Mouse (Mus musculus) lung, postnatal 36 days (tissue): ENCODE data around the gene St6galnac4.

Source experiments
- DNase-seq: peaks from one replicate; pipeline ENCODE4 v3.0.0; 2022; ENCODE audit warnings: mixed read lengths

St6galnac4 gene

GRCm38 (mm10) chr2:32586871-32587351, at the start of gene St6galnac4:
St6galnac4 (plus strand) TSS chr2:32587095.
- peak; percentile 96 for DNase-seq

GRCm38 (mm10) chr2:32537360-32537905, 49.5 kb upstream of the St6galnac4 start:
- peak; percentile 40 for DNase-seq

GRCm38 (mm10) chr2:32537941-32538340, 49.0 kb upstream of the St6galnac4 start:
- DNase-seq = no peak

- DNase-seq = peak; percentile 61
These were observed 48.4 kb upstream of the St6galnac4 start for GRCm38 (mm10) chr2:32538461-32538860.

GRCm38 (mm10) chr2:32539452-32539981, 47.4 kb upstream of the St6galnac4 start:
- no peak for DNase-seq

GRCm38 (mm10) chr2:32541333-32541908, 45.5 kb upstream of the St6galnac4 start:
- DNase-seq = no peak

- no peak for DNase-seq
These were observed 44.8 kb upstream of the St6galnac4 start for GRCm38 (mm10) chr2:32541986-32542573.

GRCm38 (mm10) chr2:32543031-32543449, 43.9 kb upstream of the St6galnac4 start:
- DNase-seq = no peak

- DNase-seq = no peak
These were observed 39.9 kb upstream of the St6galnac4 start for GRCm38 (mm10) chr2:32546951-32547350.

GRCm38 (mm10) chr2:32547380-32547779, 39.5 kb upstream of the St6galnac4 start:
- no peak for DNase-seq

- DNase-seq = peak; percentile 73
These were observed 38.7 kb upstream of the St6galnac4 start for GRCm38 (mm10) chr2:32547964-32548739.

- no peak for DNase-seq
These were observed 37.7 kb upstream of the St6galnac4 start for GRCm38 (mm10) chr2:32549171-32549570.

- DNase-seq = peak; percentile 37
These were observed 37.1 kb upstream of the St6galnac4 start for GRCm38 (mm10) chr2:32549764-32550163.

GRCm38 (mm10) chr2:32551236-32551635, 35.7 kb upstream of the St6galnac4 start:
- DNase-seq = no peak

- DNase-seq = no peak
These were observed 33.2 kb upstream of the St6galnac4 start for GRCm38 (mm10) chr2:32553592-32554148.

GRCm38 (mm10) chr2:32555484-32555883, 31.4 kb upstream of the St6galnac4 start:
- peak; percentile 68 for DNase-seq

GRCm38 (mm10) chr2:32556019-32556418, 30.9 kb upstream of the St6galnac4 start:
- no peak for DNase-seq

- DNase-seq = no peak
These were observed 27.3 kb upstream of the St6galnac4 start for GRCm38 (mm10) chr2:32559570-32559969.

- peak; percentile 82 for DNase-seq
These were observed 20.3 kb upstream of the St6galnac4 start for GRCm38 (mm10) chr2:32566536-32567063.

GRCm38 (mm10) chr2:32568149-32568548, 18.7 kb upstream of the St6galnac4 start:
- no peak for DNase-seq

GRCm38 (mm10) chr2:32568941-32569340, 18.0 kb upstream of the St6galnac4 start:
- no peak for DNase-seq

- DNase-seq = peak; percentile 97
These were observed 16.0 kb upstream of the St6galnac4 start, which contains the start of gene Dpm2 for GRCm38 (mm10) chr2:32570698-32571494. Dpm2 (plus strand) TSS chr2:32570858.
